Mouse (Mus musculus): ENCODE results near the gene Iqschfp.

DNA sequence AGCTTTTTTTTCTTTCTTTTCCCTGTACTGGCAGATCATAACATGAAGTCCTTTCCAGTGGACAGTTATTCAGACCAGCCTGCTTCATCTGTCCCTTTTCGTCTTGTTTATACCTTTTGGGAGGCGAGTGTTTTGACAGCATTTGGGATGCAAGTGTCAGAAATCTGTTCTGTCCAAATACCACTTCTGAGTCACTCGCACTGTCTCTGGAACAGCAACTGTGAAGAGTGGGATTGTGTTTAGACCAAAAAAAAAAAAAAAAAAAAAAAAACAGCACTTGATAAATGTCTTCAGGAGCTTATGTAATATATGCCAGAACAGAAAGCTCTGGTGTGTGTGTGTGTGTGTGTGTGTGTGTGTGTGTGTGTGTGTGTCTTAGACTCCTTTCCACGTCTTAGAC lies 678.3 kb downstream of the Iqschfp start:
- TF ChIP-seq MYOD1 (IDR thresholded peaks at IDR 0.05; ENCODE audit: control insufficient read depth, insufficient read length, low read depth) (no peak), CTCF (IDR thresholded peaks at IDR 0.05; ENCODE audit: control insufficient read depth, insufficient read depth, insufficient read length) (no peak), USF1 (IDR thresholded peaks at IDR 0.05; ENCODE audit: low read depth) (no peak), FOSL1 (IDR thresholded peaks at IDR 0.05; ENCODE audit: insufficient read depth, low read length, poor library complexity, severe bottlenecking) (no peak), MAX (IDR thresholded peaks at IDR 0.05) (no peak), MYOG (IDR thresholded peaks at IDR 0.05; ENCODE audit: control insufficient read depth, extremely low read depth, insufficient read length) (no peak)

All from C2C12 (cell line).